Mouse (Mus musculus) midbrain, embryonic 15.5 days (tissue): ENCODE results near the gene Cbx1. TPM values are rescaled to one million over a fixed set of nuclear protein-coding genes. Genes with fewer than 3 reads are reported as not detected.

ENCODE experiments used
- ATAC-seq: fragments of 200-750 bp; cut with Nextera tagmentation; replicated peaks from 2 replicates; pipeline ENCODE4 v1.8.0; 2017; ENCODE audit warnings: moderate TSS enrichment
- H3K27ac ChIP-seq: fragments of 300-500 bp; sonication (generic); 2 replicates; pipeline ENCODE4 v1.5.1; 2015; ENCODE audit warnings: mild to moderate bottlenecking, inconsistent platforms
- H3K27me3 ChIP-seq: fragments of 300-500 bp; sonication (generic); replicated peaks from 2 replicates; pipeline ENCODE4 v1.6.1; 2015; ENCODE audit warnings: inconsistent platforms
- H3K36me3 ChIP-seq: fragments of 300-500 bp; sonication (generic); replicated peaks from 2 replicates; pipeline ENCODE4 v1.6.1; 2015; ENCODE audit warnings: inconsistent platforms
- H3K4me1 ChIP-seq: fragments of 300-500 bp; sonication (generic); 2 replicates; pipeline ENCODE4 v1.6.1; 2015; ENCODE audit warnings: inconsistent platforms
- H3K4me2 ChIP-seq: fragments of 300-500 bp; sonication (generic); 2 replicates; pipeline ENCODE4 v1.6.1; 2015; ENCODE audit warnings: inconsistent platforms, mild to moderate bottlenecking, moderate library complexity
- H3K4me3 ChIP-seq: fragments of 300-500 bp; sonication (generic); 2 replicates; pipeline ENCODE4 v1.5.1; 2015; ENCODE audit warnings: mild to moderate bottlenecking, inconsistent platforms
- H3K9ac ChIP-seq: fragments of 300-500 bp; sonication (generic); 2 replicates; pipeline ENCODE4 v1.6.1; 2015; ENCODE audit warnings: mild to moderate bottlenecking, inconsistent platforms
- H3K9me3 ChIP-seq: fragments of 300-500 bp; sonication (generic); 2 replicates; pipeline ENCODE4 v1.6.1; 2016; ENCODE audit warnings: inconsistent platforms
- WGBS: fragments of 180-500 bp; shearing (Covaris S2); methylation state at CpG from one replicate; pipeline ENCODE4 v1.1.7; 2015; ENCODE audit warnings: mixed read lengths; 5-methylcytosine and 5-hydroxymethylcytosine counted together
- polyA plus RNA-seq: library from polyadenylated mRNA; unstranded; fragments of >200 nt; fragmentation: Nextera tagmentation; extraction: Ambion mirVana; gene quantifications from 2 replicates; pipeline ENCODE4 v1.2.1, GENCODE M21; 2015

Cbx1 gene
- polyA plus RNA-seq, 1 experiment from 2014 or later, result 76.7 TPM

DNA sequence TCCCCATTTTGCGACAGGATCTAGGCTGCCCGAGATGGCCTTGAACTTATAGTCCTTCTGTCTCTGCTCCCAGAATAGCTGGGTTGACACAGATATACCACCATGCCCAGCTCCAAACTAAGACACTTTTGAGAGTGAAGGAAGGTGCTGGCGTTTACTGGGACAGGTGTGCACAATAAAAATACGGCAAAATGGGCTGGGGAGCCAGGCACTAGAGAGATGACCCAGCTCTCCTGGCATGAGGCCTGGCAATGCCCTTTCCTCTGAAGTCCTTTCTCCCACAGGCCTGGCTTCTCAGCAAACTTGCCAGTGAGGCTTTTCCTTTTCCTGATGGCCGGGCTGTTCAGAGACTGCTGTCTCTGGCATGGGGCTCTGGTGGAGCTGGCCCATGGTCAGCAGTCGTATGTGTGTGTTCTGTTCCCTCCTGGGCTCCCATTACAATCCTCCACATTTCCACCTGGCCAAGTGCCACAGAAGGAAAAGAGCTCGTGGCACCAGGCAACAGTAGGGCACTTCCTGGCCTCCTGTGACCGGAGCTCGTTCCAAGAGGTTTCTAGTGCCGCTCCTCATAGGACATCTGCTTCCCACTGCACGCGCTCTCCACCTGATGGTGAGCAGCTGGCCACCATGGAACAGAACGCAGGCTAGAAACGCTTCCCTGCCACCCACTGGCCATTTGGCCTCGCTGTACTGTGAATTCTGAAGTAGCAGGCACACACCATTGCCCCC is 26.0 kb upstream of the Cbx1 start:
- Histone ChIP-seq H3K4me2 (no peak overlapping the region), H3K4me3 (no peak overlapping the region), H3K36me3 (no peaks in the 10 kb centered on the region), H3K9ac (no peak overlapping the region), H3K4me1 (peaks cover 42% of the 10 kb centered on the region), H3K27me3 (no peaks in the 10 kb centered on the region), H3K9me3 (no peaks in the 10 kb centered on the region), H3K27ac (peak overlapping the region; percentile 32; the same call in 1 of the 2 replicates)
- WGBS, result 78% methylated on average over 15 of the region's 15 CpGs
- no peak for ATAC-seq

DNA sequence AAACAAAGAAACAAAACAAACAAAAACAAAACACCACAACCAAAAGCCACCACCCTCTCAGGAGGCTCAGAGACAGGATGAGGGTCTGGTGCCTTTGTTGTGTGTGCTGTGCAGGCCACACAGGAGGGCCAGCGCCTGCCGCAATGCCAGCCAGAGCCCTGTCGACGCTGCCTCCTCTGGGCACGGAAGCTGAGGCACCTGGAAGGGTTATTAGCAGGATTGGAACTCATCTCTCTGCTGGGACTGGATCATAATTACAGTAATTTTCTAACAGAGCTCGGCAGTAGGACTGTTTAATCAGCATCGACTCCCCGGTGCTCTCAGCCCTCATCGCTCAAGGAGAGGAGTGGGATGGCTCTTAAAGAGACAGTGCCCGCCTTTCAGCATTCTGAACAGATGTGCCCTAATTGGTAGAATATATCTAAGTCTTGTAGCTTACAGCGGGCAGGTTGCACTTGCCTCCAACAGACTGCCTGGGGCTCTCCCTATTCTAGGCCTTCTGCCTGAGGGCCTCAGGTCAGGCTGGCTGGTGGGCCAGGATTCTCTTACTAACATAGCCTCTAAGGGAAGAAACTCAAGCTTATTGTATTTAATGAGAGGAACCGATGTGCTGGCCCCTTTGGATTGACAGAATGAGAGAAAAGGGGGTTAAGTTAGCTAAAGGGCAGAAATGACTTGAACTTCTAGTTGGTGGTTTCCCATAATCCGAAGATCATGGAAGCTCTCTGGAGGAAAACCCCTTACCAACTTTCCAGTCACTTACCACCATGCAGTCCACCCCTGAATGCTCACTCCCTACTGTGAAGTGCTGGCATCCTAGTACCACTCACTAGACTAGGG is 24.2 kb upstream of the Cbx1 start:
- Histone ChIP-seq H3K9me3 (no peaks in the 10 kb centered on the region), H3K4me1 (peaks cover 45% of the 10 kb centered on the region), H3K4me2 (peak overlapping the region; percentile 22)

DNA sequence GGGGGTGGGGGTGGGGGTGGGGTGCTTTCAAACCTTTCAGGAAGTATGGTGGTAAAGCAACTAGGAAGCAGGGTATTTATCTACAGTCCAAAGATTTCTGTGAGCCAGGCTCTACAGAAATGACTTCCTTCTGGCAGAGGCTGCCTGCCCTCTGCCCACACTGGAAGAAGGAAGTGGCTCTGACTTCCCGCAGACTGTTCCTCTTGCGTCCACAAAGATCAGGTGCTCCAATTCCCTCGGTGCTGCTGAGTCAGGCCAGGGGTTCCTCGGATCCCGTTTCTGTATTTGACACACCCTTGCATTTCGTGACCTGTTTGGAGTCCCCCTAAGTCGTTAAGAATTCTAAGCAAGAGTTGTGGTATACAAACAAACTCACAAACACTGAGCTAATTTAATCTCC is 23.3 kb upstream of the Cbx1 start:
- Histone ChIP-seq H3K27me3 (no peaks in the 10 kb centered on the region), H3K27ac (0 out of 2 replicates have a peak overlapping the region, but pooled peaks have one; percentile 69), H3K36me3 (peaks cover 18% of the 10 kb centered on the region), H3K4me1 (peaks cover 45% of the 10 kb centered on the region), H3K4me2 (no peak overlapping the region), H3K4me3 (no peak overlapping the region), H3K9ac (no peak overlapping the region), H3K9me3 (no peaks in the 10 kb centered on the region)
- ATAC-seq, result no peak
- 86% methylated on average over 7 of the region's 7 CpGs for WGBS

More for the DNA sequence above, 24.2 kb upstream of the Cbx1 start:
- Histone ChIP-seq H3K27me3 (no peaks in the 10 kb centered on the region), H3K4me3 (no peak overlapping the region), H3K9ac (no peak overlapping the region), H3K36me3 (peaks cover 11% of the 10 kb centered on the region; the same call in 1 of the 2 replicates), H3K27ac (peak overlapping the region; percentile 31)
- ATAC-seq, result peak; percentile 25; the same call in 1 of the 2 replicates
- WGBS, result 27% methylated on average over 13 of the region's 13 CpGs

DNA sequence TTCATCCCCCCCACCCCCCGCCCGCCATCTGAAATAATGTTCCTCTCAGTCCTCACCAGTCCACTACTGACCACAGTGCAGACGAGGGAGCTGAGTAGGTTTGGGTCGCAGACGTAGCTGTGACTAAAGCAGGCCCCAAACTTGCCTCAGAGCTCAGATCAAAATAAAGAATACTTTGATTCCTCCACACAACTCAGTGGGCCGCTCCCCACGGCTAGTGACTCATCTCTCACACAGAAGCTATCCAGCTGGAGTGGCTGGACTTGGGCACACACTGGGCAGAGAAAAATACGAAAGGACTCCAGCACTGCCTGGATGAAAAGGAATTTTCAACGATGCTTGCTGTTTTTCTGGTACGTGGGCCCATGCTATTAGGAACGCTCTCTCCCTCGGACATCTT is 22.4 kb upstream of the Cbx1 start:
- H3K27me3 ChIP-seq, result no peaks in the 10 kb centered on the region
- no peak overlapping the region for H3K4me3 ChIP-seq
- H3K4me2 ChIP-seq, result no peak overlapping the region
- H3K36me3 ChIP-seq, result peaks cover 20% of the 10 kb centered on the region
- H3K27ac ChIP-seq, result peak overlapping the region; percentile 69
- WGBS, result 62% methylated on average over 12 of the region's 12 CpGs
- H3K9ac ChIP-seq, result no peak overlapping the region
- no peak for ATAC-seq
- H3K9me3 ChIP-seq, result no peaks in the 10 kb centered on the region
- peaks cover 45% of the 10 kb centered on the region for H3K4me1 ChIP-seq

DNA sequence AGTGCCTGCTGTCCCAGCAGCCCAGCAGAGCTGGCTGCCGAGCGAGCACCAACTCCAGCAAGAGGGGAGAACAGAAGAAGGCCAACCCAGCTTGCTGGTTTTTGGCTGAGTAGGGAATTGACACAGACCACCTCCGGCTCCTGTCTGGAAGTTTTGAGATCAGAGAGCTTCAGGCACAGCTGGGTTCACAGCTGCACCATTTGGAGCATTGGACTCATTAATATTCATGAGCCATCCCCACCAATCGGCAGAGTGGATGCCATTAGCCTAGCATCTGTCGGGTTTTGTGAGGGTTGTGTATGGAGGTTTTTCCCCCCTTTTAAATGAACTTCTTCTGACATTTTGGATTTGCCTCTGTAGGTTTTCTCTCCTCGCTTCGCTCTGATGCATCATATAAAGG is 21.8 kb upstream of the Cbx1 start:
- no peak overlapping the region for H3K9ac ChIP-seq

DNA sequence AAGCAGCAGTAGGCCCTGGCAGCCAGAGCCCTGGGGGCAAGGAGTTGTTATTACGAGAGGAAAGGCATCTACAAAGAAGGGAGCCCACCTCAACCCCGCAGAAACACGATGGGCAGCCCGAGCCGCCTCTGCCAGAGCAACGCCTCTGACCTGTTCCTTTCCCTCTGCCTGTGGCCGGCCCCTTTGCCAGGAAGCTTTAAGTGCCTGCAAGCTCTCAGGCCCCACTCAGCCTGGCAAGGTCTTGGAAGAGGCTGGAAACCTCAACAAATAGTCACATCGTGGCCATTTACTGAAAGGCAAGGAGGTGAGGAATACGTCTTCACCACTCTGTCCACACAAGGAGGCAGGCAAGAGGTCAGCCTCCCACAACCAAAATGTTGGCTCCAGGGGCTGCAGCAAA is 20.7 kb upstream of the Cbx1 start:
- Histone ChIP-seq H3K27me3 (no peaks in the 10 kb centered on the region), H3K36me3 (peaks cover 24% of the 10 kb centered on the region), H3K4me2 (no peak overlapping the region), H3K27ac (peak overlapping the region; percentile 69), H3K9me3 (no peaks in the 10 kb centered on the region), H3K4me1 (peaks cover 42% of the 10 kb centered on the region), H3K4me3 (no peak overlapping the region), H3K9ac (no peak overlapping the region)
- WGBS, result 52% methylated on average over 9 of the region's 9 CpGs
- no peak for ATAC-seq

More for the DNA sequence above, 21.8 kb upstream of the Cbx1 start:
- no peak overlapping the region for H3K4me3 ChIP-seq
- H3K4me2 ChIP-seq, result no peak overlapping the region
- ATAC-seq, result peak; percentile 41; the same call in 1 of the 2 replicates
- 13% methylated on average over 7 of the region's 7 CpGs for WGBS
- no peaks in the 10 kb centered on the region for H3K27me3 ChIP-seq
- peaks cover 45% of the 10 kb centered on the region for H3K4me1 ChIP-seq
- H3K9me3 ChIP-seq, result no peaks in the 10 kb centered on the region
- peak overlapping the region; percentile 69 for H3K27ac ChIP-seq
- peaks cover 22% of the 10 kb centered on the region for H3K36me3 ChIP-seq

DNA sequence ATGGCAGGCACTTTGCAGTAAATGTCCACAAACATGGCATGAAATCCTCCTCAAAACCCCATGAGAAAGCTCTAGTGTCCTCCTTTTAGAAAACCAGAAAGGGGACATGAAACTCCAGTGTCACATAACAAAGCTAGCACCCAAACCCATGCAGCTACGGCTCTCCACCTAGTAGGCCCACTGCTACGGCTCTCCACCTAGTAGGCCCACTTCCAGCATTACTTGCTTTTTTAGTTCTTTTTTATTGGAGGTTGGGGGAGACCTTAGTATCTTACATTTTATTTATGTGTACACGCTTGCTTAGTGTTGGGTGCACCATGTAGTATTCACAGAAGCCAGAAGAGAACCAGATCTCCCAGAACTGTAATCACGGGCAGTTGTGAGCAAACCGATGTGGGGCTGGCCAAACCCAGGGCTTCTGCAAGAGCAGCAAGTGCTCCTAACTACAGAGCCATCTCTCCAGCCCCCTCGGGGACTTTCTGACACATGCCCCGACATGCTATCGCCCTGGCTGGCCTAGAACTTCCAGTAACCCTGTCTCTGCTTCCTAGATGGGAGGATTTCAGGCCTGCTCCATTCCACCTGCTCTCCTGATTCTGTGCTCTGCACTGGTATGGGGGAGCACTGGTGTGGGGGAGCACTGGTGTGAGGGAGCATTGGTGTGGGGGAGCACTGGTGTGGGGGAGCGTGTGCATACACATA is 17.5 kb upstream of the Cbx1 start:
- Histone ChIP-seq H3K27ac (no peak overlapping the region), H3K4me1 (peaks cover 31% of the 10 kb centered on the region)

DNA sequence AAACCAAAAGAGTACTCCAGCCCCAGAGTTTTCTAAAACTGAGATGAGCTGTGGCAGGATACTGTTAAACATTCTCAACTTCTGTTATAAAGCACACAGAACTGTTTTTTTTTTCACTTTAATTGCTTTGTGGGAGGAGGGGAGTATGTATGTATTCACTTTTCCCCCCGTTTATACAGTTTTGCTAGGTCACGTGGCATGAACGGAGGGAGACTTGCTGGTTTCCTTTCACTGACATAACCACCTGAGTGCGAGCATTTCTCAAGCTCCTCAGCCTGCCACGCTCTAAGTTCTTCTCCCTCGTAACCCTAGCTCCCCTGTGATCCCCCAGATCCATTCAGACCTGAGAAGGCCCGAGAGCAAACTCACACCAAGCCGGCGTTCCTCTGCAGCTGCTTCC is 16.5 kb upstream of the Cbx1 start:
- H3K36me3 ChIP-seq, result peaks cover 24% of the 10 kb centered on the region
- WGBS, result 93% methylated on average over 9 of the region's 9 CpGs
- ATAC-seq, result no peak

More for the DNA sequence above, 17.5 kb upstream of the Cbx1 start:
- Histone ChIP-seq H3K9ac (no peak overlapping the region), H3K9me3 (no peaks in the 10 kb centered on the region), H3K4me3 (no peak overlapping the region), H3K27me3 (no peaks in the 10 kb centered on the region), H3K36me3 (peaks cover 24% of the 10 kb centered on the region), H3K4me2 (no peak overlapping the region)
- WGBS, result 95% methylated on average over 9 of the region's 9 CpGs
- no peak for ATAC-seq

DNA sequence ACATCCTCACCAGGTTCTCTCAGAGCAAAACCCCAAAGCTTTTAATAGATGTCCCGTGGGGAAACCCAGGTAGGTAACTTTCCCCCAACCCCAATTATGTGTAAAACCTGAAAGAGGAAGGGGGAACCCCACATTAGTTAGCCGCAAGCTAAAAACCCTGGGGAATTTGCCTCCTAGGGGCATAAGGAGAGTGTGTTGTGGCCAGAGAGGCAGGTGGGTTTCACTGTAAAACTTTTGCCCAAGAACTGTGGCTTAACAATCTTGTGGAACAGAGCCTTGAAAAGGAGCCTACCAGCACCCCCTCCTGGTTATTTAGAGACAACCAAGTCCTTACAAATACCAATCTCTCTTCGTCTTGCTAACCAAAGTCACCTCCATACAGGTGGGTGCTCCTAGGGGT is 14.4 kb upstream of the Cbx1 start:
- Histone ChIP-seq H3K27me3 (no peaks in the 10 kb centered on the region), H3K4me3 (no peak overlapping the region), H3K36me3 (peaks cover 13% of the 10 kb centered on the region), H3K4me1 (peaks cover 24% of the 10 kb centered on the region), H3K27ac (no peak overlapping the region), H3K9ac (no peak overlapping the region), H3K9me3 (no peaks in the 10 kb centered on the region), H3K4me2 (no peak overlapping the region)
- ATAC-seq, result no peak
- 82% methylated on average over 3 of the region's 3 CpGs for WGBS

More for the DNA sequence above, 16.5 kb upstream of the Cbx1 start:
- no peak overlapping the region for H3K27ac ChIP-seq
- peaks cover 26% of the 10 kb centered on the region for H3K4me1 ChIP-seq
- H3K9me3 ChIP-seq, result no peaks in the 10 kb centered on the region
- H3K27me3 ChIP-seq, result no peaks in the 10 kb centered on the region
- no peak overlapping the region for H3K4me2 ChIP-seq
- no peak overlapping the region for H3K4me3 ChIP-seq
- H3K9ac ChIP-seq, result no peak overlapping the region

DNA sequence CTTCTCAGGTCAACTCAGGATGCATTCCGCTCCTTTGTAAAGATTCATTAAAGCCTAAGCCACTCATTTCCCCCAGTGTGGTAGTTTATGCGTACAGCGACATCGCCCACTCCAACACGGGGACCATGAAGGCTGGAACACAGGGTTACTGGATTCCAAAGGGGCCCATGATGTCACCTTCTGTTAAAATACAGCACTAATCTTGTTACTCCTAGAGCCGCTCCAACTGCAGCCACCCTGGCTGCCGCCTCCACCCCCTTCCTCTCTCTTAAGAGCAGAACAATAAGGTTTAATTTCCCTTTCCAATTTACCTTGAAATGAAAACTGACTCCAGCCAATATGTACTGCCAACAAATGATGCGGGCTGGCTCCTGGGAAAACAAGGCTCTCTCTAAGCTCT is 13.9 kb upstream of the Cbx1 start:
- H3K9me3 ChIP-seq, result no peaks in the 10 kb centered on the region
- no peak overlapping the region for H3K9ac ChIP-seq
- ATAC-seq, result no peak
- H3K4me1 ChIP-seq, result peaks cover 24% of the 10 kb centered on the region
- H3K27me3 ChIP-seq, result no peaks in the 10 kb centered on the region
- peaks cover 10% of the 10 kb centered on the region for H3K36me3 ChIP-seq
- no peak overlapping the region for H3K4me3 ChIP-seq
- no peak overlapping the region for H3K27ac ChIP-seq
- WGBS, result 77% methylated on average over 8 of the region's 8 CpGs
- no peak overlapping the region; the same call in 1 of the 2 replicates for H3K4me2 ChIP-seq

DNA sequence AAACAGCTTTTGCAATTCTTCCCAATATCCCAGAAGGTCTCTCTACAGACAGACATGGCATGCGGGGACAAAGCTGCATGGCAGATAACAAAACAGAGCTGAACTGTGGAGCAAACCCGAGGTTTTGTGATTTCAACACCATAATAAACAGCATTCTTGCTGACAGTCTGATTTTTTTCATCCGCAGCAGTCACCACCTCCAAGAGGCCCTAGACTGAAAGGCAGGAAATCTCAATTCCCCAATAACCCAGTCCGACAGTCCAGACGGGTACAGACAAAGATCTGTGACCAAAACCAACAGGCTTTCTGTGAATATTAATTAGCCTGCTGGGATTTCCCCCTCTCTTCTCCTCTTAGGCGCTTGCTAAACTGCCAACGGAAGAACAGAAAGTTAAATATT is 13.3 kb upstream of the Cbx1 start:
- no peaks in the 10 kb centered on the region for H3K27me3 ChIP-seq
- no peaks in the 10 kb centered on the region for H3K9me3 ChIP-seq
- ATAC-seq, result no peak
- WGBS, result 66% methylated on average over 7 of the region's 7 CpGs
- H3K36me3 ChIP-seq, result peaks cover 6% of the 10 kb centered on the region; the same call in 1 of the 2 replicates
- no peak overlapping the region for H3K4me3 ChIP-seq
- peak overlapping the region; percentile 59; the same call in 1 of the 2 replicates for H3K4me2 ChIP-seq
- no peak overlapping the region for H3K27ac ChIP-seq
- peaks cover 24% of the 10 kb centered on the region for H3K4me1 ChIP-seq
- no peak overlapping the region for H3K9ac ChIP-seq

DNA sequence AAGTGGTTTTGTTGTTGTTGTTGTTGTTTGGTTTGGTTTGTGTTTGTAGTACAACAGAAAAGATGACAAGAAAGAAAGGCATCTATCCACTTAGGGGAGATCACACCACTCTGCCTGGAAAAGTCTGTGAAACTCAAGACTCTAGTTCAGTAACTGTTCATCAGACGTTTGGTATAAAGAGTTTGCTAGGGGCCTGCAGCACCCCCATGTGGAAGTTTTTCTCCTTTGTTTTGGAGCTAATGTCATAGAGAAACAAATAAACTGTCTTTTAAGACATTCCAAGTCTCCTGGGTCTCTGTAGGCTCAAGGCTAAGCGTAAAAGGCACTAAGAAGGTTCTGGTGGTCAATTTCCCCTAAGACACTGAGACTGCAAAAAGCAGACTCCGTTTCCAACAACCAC is 12.9 kb upstream of the Cbx1 start:
- ATAC-seq, result no peak
- WGBS, result 43% methylated on average over 3 of the region's 3 CpGs

More for the DNA sequence above, 12.9 kb upstream of the Cbx1 start:
- Histone ChIP-seq H3K9me3 (no peaks in the 10 kb centered on the region), H3K4me1 (peaks cover 24% of the 10 kb centered on the region), H3K4me2 (peak overlapping the region; percentile 59), H3K27ac (no peak overlapping the region), H3K36me3 (peaks cover 5% of the 10 kb centered on the region; the same call in 1 of the 2 replicates), H3K27me3 (no peaks in the 10 kb centered on the region), H3K4me3 (peak overlapping the region; percentile 61), H3K9ac (peak overlapping the region; percentile 60; the same call in 1 of the 2 replicates)
